Mouse (Mus musculus): Measurements from ENCODE around the gene Klhl20.

DNA sequence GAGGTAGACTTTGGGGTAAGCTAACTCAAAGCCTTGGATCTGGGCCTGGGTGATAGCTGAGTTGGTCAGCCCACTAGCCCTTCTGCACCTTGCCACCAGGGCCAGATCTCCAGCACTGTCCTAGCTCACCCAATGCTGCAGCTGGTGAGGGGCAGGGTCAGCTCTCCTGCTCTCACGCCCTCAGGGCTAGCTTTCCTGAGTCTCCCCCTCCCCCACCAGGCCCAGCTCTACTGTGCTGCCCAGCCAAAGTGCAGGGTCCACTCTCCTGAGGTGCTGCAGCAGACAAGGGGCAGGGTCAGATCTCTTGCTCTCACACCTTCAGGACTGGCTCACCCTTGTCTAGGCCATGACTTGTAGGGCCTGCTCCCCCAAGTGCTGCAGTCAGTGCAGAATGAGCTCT is 4.8 kb downstream of the Klhl20 start:
- TF ChIP-seq CTCF (IDR thresholded peaks at IDR 0.05) (no peak), EP300 (IDR thresholded peaks at IDR 0.05) (no peak)

All from lung, postnatal 0 days (tissue).